In genomic region chr6:113614997-113615396, GRCm38 (mm10) we compare ENCODE assay signal across 22 mouse cellular contexts. TPM values are rescaled to one million over a fixed set of nuclear protein-coding genes. Genes with fewer than 3 reads are reported as not detected.
A peak's percentile ranks its signal among the peaks of the same experiment; 100 is the strongest.
DNase-seq lines count a peak whose midpoint lies in the region; ATAC-seq lines count a peak whose summit lies in the region.
"Had no signal": no experiment of that assay in that cellular context is flagged by ENCODE, and none has a peak within 500 bp of the region (broad histone marks: within the 10 kb centered on the region; RNA-seq: fewer than 3 reads in every experiment).

No protein-coding gene starts in this region.

- peak; percentile 26; the same call in 1 of the 2 replicates for ATAC-seq in frontal cortex, adult (ENCODE audit: low TSS enrichment)
- ATAC-seq: activated CD4-positive, CD25-positive, alpha-beta regulatory T cell, adult 4 months; forebrain, embryonic 14.5 days; forebrain, postnatal 0 days; hindbrain, embryonic 16.5 days had no signal

- no peak for DNase-seq in frontal cortex, postnatal 10 days (ENCODE audit: low spot score in 2 of 2)
- peak; percentile 24 to 50 for DNase-seq in layer of hippocampus, postnatal 14 days (ENCODE audit: low spot score in 2 of 2)
- no peak for DNase-seq in layer of hippocampus, postnatal 10 days (ENCODE audit: low spot score in 2 of 2)
- DNase-seq in brain, adult 2 months (ENCODE audit: low read depth, low spot score) = peak; percentile 76
- peak; percentile 70 for DNase-seq in telencephalon, adult 2 months (ENCODE audit: low read depth, low spot score)
- DNase-seq in spleen, postnatal 36 days (ENCODE audit: low spot score in 2 of 2) = no peak
- DNase-seq: adrenal gland, adult 8-10 months; adrenal gland, postnatal 25 days; cerebellum, adult 18-20 months; cerebellum, adult 9-10 months; cerebellum, postnatal 14 days; forebrain, postnatal 0 days; gastrocnemius, postnatal 10 days; gastrocnemius, postnatal 36 days; heart, adult 18-20 months; heart, postnatal 10 days; heart, postnatal 36 days had no signal

RNA-seq across cellular contexts. Expression of gene Vhl, which starts 8.8 kb away (rescaled TPM):
- 10 to 100 TPM; 51.9 to 54.7 TPM for total RNA-seq in layer of hippocampus, postnatal 14 days (2021)
- 10 to 100 TPM; 65.8 to 70.5 TPM for total RNA-seq in layer of hippocampus, postnatal 10 days (2021)

RNA-seq across cellular contexts. Expression of gene Brk1, which starts 10.4 kb away (rescaled TPM):
- total RNA-seq in layer of hippocampus, postnatal 14 days (2021) = 100 to 1,000 TPM; 228 to 229 TPM
- total RNA-seq in layer of hippocampus, postnatal 10 days (2021) = 100 to 1,000 TPM; 221 TPM

RNA-seq across cellular contexts. Expression of gene Fancd2os, which starts 14.5 kb away (rescaled TPM):
- under 1 TPM; 0.23 to 0.45 TPM for total RNA-seq in layer of hippocampus, postnatal 14 days (2021)
- total RNA-seq in layer of hippocampus, postnatal 10 days (2021) = under 1 TPM in 1 of 2 experiments, not detected in 1; 0.49 TPM
- total RNA-seq: forebrain, postnatal 0 days; gastrocnemius, adult 18-20 months; gastrocnemius, postnatal 10 days; gastrocnemius, postnatal 36 days; heart, adult 18-20 months; heart, postnatal 10 days; heart, postnatal 36 days had no signal

RNA-seq across cellular contexts. Expression of gene Irak2, which starts 23.3 kb away (rescaled TPM):
- 10 to 100 TPM; 19.9 to 20.0 TPM for total RNA-seq in layer of hippocampus, postnatal 14 days (2021)
- total RNA-seq in layer of hippocampus, postnatal 10 days (2021) = 10 to 100 TPM; 15.0 TPM

Comparison
In these comparisons a context has a peak if more than half of its experiments do, and no peak if none do; other contexts are left out.
1. DNase-seq: peak in layer of hippocampus, postnatal 14 days (2 of 2), brain, adult 2 months (single experiment) and telencephalon, adult 2 months (single experiment); none in frontal cortex, postnatal 10 days (0 of 2), layer of hippocampus, postnatal 10 days (0 of 2) and spleen, postnatal 36 days (0 of 2).